Mouse (Mus musculus) urinary bladder, postnatal 14 days (tissue): Measurements from ENCODE around the gene Tas1r3.

Source experiments
- DNase-seq: peaks from one replicate; pipeline ENCODE4 v3.0.0; 2021; ENCODE audit warnings: low spot score

The Tas1r3 gene

DNA sequence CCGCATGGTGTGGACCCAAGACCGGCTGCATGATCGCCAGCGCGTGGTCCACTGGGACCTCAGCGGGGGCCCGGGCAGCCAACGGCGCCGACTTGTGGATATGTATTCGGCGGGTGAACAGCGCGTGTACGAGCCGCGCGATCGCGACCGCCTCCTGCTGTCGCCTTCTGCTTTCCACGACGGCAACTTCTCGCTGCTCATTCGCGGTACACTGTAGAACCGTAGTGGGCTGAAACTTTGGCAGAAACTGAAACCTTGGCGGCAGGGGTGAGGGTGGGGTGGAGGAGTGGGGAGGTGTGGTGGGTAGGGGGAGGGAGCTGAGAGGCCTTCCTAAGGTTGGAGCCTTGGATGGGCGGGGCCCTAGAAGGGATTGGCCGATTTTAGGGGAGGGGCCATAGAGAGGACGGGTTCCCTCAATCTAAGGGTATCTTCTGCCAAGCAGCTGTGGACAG is 22.1 kb downstream of the Tas1r3 start:
- DNase-seq, result peak; percentile 77

DNA sequence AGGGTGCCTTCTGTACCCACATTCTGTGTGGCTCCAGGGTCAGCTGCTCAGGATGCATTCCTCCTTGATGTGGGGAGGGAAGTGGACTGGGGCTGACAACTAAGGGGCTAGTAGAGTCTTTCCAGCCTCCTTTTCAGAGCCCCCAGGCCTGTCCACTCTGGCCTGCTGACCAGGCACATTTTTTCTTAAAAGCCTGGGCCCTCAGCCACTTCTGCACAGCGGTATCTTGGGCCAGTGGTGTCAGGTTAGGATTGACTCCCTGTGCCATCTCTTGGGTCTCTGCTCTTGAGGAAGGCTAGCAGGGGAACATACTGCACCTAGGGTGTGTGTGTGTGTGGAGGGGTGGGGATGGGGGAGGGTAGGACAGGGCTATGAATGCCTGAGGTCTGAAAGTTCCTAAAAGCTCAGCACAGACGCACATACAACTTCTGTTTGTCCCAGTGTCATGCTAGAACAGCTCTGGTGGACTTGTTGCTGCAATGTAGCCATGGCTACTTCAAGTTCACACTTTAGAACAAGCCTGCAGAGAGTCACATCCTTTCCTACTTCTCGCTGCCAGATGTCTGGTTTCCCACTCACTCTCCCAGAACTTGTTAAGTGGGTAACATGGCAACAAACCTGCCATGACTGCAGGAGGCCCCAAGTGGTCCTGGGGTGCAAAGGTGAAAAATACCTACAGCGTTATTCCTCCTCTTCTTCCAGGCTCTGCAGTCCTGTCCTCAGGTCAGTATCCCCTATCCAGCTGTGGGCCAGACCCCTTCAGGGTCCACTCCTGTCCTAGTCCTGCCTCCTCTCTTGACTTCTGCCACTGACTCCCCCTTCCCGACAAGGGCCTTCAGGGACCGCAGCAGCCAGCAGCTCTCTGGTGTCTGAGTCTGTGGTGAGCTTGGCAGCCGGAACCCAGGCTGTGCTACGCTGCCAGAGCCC is 22.8 kb downstream of the Tas1r3 start:
- DNase-seq, result no peak

DNA sequence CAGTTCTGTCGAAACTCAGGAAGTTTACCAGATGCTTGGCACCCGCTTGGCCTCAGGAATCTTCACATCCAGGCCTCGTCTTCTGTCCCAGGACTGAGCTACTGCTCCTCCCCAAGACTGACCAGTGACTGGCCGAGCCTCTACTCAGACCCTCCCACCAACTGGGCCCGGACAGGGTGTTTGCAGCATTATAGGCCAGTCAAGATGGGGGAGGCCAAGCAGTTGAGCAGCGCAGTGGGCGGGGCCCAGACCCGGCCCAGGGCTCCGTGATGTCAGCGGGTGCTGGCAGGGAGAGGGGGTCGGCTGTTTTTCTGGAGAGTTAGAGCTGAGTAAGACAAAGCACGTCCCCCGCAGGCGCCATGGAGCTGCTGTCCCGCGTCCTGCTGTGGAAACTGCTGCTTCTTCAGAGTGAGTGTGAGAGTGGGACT is 23.7 kb downstream of the Tas1r3 start, which contains the start of gene Mxra8:
Gene Mxra8 (plus strand): TSS at position 198 of the 428 bp plus-strand sequence.
- DNase-seq, result peak; percentile 88

DNA sequence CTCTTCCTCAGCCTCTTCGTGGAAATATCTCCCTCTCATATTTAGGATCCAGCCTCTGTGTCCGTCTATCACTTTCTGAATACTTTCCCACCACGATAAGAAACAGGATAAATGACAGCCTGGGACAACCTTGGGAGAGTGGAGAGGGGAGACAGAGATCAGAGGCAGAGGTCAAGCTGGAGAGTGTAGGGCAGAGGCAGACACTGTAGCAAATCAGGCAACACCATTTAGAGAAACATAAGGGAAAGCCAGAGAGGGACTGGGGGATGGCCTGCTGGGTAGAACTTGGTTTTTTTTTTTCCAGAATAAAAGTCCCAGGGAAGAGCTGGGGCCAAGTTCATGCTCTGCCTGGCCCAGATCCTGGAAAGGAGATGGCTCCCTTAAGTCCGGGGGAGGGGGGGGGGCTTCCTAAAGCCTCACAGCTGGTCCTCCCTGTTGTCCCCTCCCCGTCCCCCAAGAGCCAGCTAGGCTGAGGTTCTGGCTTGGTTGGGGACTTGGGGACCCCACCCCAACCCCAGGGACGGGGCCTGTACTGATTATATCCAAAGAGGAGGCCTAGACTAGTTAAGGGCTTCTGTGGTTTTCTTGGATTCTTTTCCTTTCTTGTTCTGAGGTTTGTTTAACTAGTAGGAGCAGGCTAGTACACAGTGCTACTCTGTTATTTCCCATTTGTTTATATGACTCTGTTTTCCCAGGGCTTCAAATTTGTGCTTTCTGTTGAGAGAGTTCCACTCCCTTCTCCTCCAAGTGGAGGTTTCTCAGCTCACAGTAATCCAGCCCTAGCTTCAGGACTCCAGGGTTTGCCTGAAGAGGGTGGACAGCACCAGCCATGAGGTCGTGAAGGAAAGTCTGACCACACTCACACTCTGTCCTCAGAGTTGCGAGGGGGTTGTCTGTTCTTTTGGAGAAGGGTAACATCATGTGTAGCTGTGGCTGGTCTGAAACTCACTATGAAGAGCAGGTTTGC is 24.7 kb downstream of the Tas1r3 start:
- DNase-seq, result peak; percentile 34

DNA sequence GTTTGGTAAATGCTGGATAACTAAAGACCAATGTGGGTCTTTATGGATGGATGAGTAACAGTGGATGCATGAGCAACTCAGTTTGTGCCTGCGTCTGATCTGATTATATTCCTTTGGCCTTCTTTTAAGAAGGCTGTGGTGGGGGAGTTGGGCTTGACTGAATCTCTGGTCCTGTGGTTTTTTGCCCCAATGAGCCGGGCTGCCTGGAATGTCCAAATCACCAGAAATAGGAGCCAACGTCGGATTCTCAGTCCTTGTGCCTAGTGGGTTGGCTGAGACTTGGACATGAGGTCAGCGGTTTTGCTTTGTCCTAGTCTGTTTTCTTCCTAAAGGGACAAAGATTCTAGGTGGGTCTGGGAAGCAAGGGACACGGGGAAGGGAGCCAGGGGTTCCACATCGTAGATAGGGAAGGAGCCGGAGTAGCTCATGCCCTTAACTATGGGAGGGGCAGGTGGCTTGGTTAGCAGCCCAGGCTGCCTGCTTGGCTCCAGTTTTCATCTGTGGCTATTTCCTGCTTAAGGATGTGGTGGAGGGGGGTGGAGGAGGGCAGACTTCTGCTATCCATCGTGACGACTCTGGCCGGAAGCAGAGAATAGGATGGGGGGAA is 25.7 kb downstream of the Tas1r3 start:
- no peak for DNase-seq

DNA sequence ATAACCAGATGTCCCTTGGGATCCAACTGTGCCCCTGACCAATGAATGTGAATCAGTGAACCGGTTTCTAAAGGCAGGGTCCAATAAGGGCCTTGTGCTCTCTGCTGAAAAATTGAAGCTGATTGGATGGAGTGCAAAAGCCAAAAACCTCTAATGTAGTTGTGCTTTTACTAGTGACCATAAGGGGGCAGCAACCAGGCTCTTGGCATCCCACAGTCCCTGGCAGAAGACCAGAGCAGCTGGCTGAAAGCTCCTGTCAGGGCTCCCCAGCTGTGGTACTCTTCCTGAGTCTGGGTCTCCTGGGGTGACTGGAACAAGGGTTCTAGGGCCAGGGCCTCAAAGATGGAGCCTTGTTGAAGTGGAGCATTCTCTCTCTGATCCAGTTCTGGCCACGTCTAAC is 29.3 kb downstream of the Tas1r3 start:
- DNase-seq, result peak; percentile 79

DNA sequence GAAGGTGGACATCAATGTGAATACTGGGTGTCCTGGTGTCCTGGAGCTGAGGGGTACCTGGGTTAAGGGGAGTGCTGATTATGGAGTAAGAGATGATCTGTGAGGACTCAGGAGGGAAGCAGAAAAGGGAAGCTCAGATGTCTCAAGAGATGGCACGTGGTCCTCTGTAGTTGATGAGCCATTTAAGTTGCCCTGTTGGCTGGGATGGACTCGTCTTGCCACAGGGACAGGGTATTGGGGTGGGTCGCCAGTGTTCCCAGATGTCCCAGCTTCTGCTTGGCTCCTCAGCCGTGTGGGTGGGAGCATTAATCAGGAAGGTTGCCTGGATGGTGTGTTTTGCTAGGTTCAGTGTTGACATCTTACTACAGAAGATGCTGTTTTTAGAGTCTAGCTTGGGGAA is 29.9 kb downstream of the Tas1r3 start:
- no peak for DNase-seq

DNA sequence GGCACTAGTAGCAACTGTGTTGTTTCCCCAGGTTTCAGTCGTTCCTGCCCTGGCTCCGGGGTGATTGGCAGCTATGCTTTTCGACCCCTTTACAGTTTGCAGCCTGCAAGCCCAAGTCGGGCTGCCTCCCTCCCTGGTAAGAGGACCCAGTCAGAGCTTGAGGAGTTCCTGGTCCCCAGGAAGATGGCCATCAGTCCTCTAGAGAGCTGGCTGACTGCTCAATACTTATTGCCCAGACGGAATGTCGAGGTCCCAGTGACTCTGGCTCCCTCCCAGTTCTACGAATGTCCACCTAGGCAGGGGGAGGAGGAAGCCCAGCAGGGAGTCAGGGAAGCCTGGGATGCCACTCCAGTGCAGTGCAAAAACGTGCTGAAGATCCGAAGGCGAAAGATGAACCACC is 30.8 kb downstream of the Tas1r3 start:
- no peak for DNase-seq

DNA sequence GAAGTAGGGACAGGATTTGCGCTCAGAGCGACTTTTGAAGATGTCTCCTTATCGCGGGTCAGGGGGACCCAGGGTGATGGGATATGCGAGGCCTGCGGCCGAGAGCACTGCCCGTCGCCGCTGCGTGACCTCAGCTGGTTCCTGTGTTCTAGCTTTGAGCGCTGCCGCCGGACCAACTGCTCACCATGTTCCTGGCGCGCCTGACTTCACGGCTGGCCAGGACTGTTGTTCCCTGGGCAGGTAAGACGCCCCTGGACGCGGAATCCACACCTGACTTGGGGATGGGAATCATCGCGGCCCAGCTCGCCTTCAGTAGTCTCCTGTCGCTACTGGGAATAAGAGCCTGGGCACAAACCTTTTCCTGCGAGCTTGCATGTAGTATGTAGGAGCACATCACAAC is 31.3 kb downstream of the Tas1r3 start:
- DNase-seq, result no peak

DNA sequence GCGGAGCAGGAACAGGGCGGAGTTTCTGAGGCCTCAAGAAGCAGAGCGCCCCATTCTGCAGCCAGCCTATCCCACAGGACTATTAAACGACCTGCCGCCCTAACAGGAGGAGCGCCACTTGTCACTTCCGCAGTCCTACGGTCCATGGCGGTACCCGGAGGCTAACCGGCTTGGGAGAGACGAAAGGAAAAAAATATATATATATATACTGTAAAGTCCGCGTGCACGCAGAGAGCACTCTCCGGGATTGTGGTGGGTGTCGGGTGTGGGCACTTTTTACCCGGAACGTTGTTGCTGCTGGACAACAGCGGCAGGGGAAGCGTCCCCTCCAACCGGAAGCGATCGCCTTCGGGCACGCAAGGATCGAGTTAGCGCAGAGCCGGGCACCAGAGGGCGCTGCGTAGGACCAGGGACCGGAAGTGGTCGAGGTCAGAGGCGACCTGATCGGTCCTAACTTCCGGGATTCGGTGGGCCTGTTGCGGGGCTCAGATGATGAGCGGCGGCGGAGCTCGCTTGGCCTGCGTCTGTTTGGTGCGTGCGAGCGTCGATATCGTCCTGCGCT is 31.9 kb downstream of the Tas1r3 start, which contains the start of gene Aurkaip1:
Gene Aurkaip1 (plus strand): TSS at position 68 of the 562 bp plus-strand sequence.
- peak; percentile 96 for DNase-seq

DNA sequence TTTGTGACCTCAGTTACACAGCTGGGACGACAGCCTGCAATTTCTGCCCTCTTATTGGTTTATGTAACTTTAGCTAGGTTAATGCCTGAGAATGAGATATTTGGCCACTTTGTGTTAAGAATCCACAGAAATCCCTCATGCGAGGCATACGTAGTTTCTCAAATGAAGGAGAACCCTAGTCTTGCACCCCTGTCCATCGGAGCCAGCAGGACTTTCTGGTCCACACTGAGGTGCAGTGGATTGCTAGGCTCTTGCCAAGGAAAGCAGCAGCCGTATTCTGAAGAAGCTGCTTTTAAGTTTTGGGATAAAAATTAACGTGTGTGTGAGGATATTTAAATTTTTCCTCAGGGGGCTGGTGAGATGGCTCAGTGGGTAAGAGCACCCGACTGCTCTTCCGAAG is 32.6 kb downstream of the Tas1r3 start:
- no peak for DNase-seq

DNA sequence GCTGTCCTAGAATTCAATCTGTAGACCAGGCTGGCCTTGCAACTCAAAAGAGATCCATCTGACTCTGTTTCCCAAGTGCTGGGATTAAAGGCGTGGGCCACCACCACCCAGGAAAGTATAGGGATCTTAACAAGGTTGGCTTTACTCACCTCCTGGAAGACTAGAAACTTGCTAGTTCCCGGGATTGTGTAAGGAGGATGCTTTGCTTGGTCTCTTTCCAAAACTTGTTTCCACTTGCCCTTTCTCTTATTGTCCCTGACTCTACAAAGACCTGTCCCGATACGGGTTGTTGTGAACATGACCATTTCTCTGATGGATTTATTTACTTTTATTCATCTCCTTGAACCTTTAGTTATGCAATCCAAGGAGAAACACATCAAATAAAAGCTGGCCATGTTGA is 33.3 kb downstream of the Tas1r3 start:
- DNase-seq, result no peak

DNA sequence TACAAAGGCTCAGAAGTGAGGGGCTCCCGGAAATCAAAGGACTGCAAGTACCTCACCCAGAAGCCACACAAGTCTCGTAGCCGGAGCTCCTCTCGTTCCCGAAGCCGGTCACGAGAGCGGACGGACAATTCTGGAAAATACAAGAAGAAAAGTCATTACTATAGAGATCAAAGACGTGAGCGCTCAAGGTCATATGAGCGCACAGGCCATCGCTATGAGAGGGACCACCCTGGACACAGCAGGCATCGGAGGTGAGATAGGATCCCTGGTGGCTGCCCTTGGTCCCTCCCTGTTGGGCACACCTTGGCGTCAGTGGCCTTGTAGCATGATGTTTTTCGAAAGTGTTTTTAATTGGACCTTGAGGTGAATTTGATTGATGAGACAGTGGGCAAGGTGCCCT is 39.7 kb downstream of the Tas1r3 start:
- DNase-seq, result no peak

DNA sequence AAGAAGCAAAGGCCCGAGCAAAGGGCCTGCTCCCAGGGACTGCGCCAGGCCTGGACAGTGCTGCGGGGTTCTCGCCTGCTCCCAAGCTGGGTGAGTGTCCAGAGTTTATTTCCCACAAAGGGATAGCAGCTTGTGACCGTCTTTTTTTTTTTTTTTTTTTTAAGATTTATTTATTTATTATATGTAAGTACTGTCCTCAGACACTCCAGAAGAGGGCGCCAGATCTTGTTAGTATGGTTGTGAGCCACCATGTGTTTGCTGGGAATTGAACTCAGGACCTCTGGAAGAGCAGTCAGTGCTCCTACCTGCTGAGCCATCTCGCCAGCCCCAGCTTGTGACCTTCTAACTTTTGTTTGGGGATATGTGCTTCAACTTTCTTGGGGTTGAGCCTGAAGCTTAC is 42.1 kb downstream of the Tas1r3 start:
- DNase-seq, result no peak

DNA sequence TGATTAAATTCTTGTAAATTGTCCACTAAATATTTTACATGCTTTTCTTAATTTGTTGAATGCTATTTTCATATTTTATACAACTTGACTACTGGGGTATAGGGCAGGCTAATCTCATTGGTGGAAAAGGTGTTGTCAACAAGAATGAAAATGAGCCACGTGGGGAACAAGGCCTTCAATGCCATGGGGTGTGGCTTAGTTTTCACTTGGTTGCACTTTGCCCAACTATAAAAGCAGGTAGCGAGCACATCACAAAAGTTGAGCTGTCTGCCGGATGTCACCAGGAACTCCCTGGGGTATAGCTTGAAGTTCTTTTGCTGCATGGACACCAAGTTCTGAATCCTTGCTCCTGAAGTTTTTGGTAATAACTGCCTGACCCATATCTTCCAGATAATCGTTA is 45.6 kb downstream of the Tas1r3 start:
- no peak for DNase-seq

DNA sequence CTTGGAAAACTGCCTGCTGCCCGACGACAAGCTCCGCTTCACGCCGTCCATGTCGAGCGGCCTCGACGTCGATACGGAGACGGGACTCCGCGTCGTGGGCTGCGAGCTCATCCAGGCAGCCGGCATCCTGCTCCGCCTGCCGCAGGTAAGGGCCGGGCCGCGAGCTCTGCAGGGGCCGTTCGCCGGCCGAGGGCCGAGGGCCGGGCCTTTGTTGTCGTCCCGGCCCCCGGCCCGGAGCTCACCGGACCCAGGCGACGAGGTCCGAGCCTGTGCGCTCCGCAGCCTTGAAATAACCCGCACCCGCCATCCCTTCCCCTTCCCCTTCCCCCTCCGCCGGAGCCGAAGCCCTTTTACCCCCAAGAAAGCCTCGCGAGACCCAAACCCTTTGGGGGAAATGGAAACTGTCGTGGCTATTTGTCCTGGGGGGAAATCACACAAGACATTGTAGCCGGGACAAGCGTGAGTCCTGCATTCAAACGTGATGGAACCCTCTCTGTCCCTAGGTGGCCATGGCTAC is 50.4 kb downstream of the Tas1r3 start:
- DNase-seq, result no peak

DNA sequence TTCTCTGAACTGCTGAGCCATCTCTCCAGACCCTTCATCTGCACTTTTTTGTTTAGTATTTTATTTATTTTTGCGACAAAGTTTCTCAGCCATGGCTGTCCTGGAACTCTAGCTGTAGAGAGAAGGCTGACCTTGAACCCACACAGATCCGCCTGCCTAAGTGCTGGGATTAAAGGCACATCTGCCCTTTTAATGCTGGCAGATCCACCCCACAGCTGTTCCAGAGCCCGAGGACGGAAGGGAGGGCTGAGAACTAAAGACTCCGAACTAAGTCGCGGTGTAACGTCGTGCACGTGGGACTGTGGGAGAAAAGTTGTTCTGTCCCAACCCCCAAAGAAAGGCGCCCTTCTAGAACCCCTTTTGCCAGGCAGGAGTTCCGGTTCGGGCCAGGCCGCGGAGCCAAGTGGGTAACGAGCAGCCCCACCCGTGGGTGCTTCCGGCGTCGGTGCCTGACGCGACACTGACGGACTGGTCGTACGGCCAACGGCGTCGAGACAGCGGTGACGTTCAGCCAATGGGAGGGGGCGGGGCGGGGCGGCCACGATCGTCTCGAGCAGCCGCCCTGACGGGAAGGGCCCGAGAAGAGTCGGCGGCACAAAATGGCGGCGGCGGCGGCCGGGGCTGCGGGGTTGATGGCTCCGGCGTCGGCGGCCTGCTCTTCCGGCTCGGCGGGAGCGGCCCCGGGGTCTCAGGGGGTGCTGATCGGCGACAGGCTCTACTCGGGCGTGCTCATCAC is 51.1 kb downstream of the Tas1r3 start, which contains the start of gene Ccnl2:
Gene Ccnl2 (plus strand): TSS at position 561 of the 736 bp plus-strand sequence.
- DNase-seq, result peak; percentile 94
